Mouse (Mus musculus): Measurements from ENCODE around the gene Samd5.

Samd5 gene

GRCm38 (mm10) chr10:9602845-9603244 is 72.2 kb downstream of the Samd5 start:
- in situ Hi-C loops (cut with MboI; ENCODE audit: low pct_unique_long_range_greater_than_20kb in 1 of 2, low sequenced_read_pairs in 2 of 2, unreplicated experiment in 1 of 2) = no loop called here

- in situ Hi-C loops (cut with MboI; ENCODE audit: low pct_unique_long_range_greater_than_20kb in 1 of 2, low sequenced_read_pairs in 2 of 2, unreplicated experiment in 1 of 2) = no loop called here
Measured at GRCm38 (mm10) chr10:9602389-9602788, 72.6 kb downstream of the Samd5 start.

GRCm38 (mm10) chr10:9596228-9596627 is 78.8 kb downstream of the Samd5 start:
- in situ Hi-C loops (cut with MboI; ENCODE audit: low pct_unique_long_range_greater_than_20kb in 1 of 2, low sequenced_read_pairs in 2 of 2, unreplicated experiment in 1 of 2) = no loop called here

GRCm38 (mm10) chr10:9594666-9595065 is 80.3 kb downstream of the Samd5 start:
- in situ Hi-C loops (cut with MboI; ENCODE audit: low pct_unique_long_range_greater_than_20kb in 1 of 2, low sequenced_read_pairs in 2 of 2, unreplicated experiment in 1 of 2) = no loop called here

GRCm38 (mm10) chr10:9590606-9591005 is 84.4 kb downstream of the Samd5 start:
- in situ Hi-C loops (cut with MboI; ENCODE audit: low pct_unique_long_range_greater_than_20kb in 1 of 2, low sequenced_read_pairs in 2 of 2, unreplicated experiment in 1 of 2) = no loop called here

- in situ Hi-C loops (cut with MboI; ENCODE audit: low pct_unique_long_range_greater_than_20kb in 1 of 2, low sequenced_read_pairs in 2 of 2, unreplicated experiment in 1 of 2) = no loop called here
Measured at GRCm38 (mm10) chr10:9586328-9586727, 88.7 kb downstream of the Samd5 start.

GRCm38 (mm10) chr10:9579374-9579773 is 95.6 kb downstream of the Samd5 start:
- in situ Hi-C loops (cut with MboI; ENCODE audit: low pct_unique_long_range_greater_than_20kb in 1 of 2, low sequenced_read_pairs in 2 of 2, unreplicated experiment in 1 of 2) = loop anchor here in 1 of 2 experiments (10.0 kb wide), 1 partner anchor 95 kb away; the partner anchor contains the start of gene Samd5

- in situ Hi-C loops (cut with MboI; ENCODE audit: low pct_unique_long_range_greater_than_20kb in 1 of 2, low sequenced_read_pairs in 2 of 2, unreplicated experiment in 1 of 2) = loop anchor here in 1 of 2 experiments (10.0 kb wide), 1 partner anchor 99 kb away; the partner anchor contains the start of gene Samd5
Measured at GRCm38 (mm10) chr10:9575605-9576004, 99.4 kb downstream of the Samd5 start.

GRCm38 (mm10) chr10:9574135-9574534 is 100.9 kb downstream of the Samd5 start:
- in situ Hi-C loops (cut with MboI; ENCODE audit: low pct_unique_long_range_greater_than_20kb in 1 of 2, low sequenced_read_pairs in 2 of 2, unreplicated experiment in 1 of 2) = loop anchor here in 1 of 2 experiments (10.0 kb wide), 1 partner anchor 101 kb away; the partner anchor contains the start of gene Samd5
